Mouse (Mus musculus) kidney, postnatal 0 days (tissue): ENCODE data around the gene Unc5cl. TPM values are rescaled to one million over a fixed set of nuclear protein-coding genes. Genes with fewer than 3 reads are reported as not detected.

Experiments
- ATAC-seq: fragments of 200-750 bp; cut with Nextera tagmentation; replicated peaks from 2 replicates; pipeline ENCODE4 v1.8.0; 2017; ENCODE audit warnings: low read depth, moderate number of reproducible peaks, moderate TSS enrichment, moderate library complexity; ENCODE audit not compliant: low FRiP score
- DNase-seq: peaks from one replicate; pipeline ENCODE4 v3.0.0-alpha.2; 2016; ENCODE audit warnings: low spot score
- H3K27ac ChIP-seq: fragments of 300-500 bp; sonication (generic); 2 replicates; pipeline ENCODE4 v1.5.1; 2014; ENCODE audit warnings: mild to moderate bottlenecking
- H3K27me3 ChIP-seq: fragments of 300-500 bp; sonication (generic); 2 replicates; pipeline ENCODE4 v1.6.1; 2014; ENCODE audit warnings: low read length, mixed read lengths; ENCODE audit not compliant: insufficient read depth
- H3K36me3 ChIP-seq: fragments of 300-500 bp; sonication (generic); 2 replicates; pipeline ENCODE4 v1.6.1; 2014; ENCODE audit warnings: low read length, mixed read lengths; ENCODE audit not compliant: insufficient read depth
- H3K4me1 ChIP-seq: fragments of 300-500 bp; sonication (generic); replicated peaks from 2 replicates; pipeline ENCODE4 v1.6.1; 2014; ENCODE audit warnings: antibody characterized with exemption, low read length, mixed read lengths; ENCODE audit not compliant: insufficient read depth
- H3K4me2 ChIP-seq: fragments of 300-500 bp; sonication (generic); 2 replicates; pipeline ENCODE4 v1.6.1; 2014; ENCODE audit warnings: mild to moderate bottlenecking, low read length, moderate library complexity, mixed read lengths
- H3K4me3 ChIP-seq: fragments of 300-500 bp; sonication (generic); replicated peaks from 2 replicates; pipeline ENCODE4 v1.5.1; 2014; ENCODE audit warnings: low read depth, low read length
- H3K9ac ChIP-seq: fragments of 300-500 bp; sonication (generic); 2 replicates; pipeline ENCODE4 v1.6.1; 2014; ENCODE audit warnings: low read depth, low read length
- H3K9me3 ChIP-seq: fragments of 300-500 bp; sonication (generic); replicated peaks from 2 replicates; pipeline ENCODE4 v1.6.1; 2016; ENCODE audit warnings: low read length, inconsistent platforms, mixed read lengths
- CTCF ChIP-seq: IDR thresholded peaks from 2 replicates; pipeline ENCODE4 v1.5.1; 2016; ENCODE audit warnings: antibody characterized with exemption, low read depth, mild to moderate bottlenecking, moderate library complexity
- WGBS: fragments of 180-500 bp; shearing (Covaris S2); extraction: QIAGEN DNeasy Blood & Tissue Kit; methylation state at CpG from one replicate; pipeline ENCODE4 v1.1.7; 2014; 5-methylcytosine and 5-hydroxymethylcytosine counted together
- polyA plus RNA-seq: library from polyadenylated mRNA; unstranded; fragments of >200 nt; fragmentation: Nextera tagmentation; extraction: Ambion mirVana; gene quantifications from 2 replicates; pipeline ENCODE4 v1.2.1, GENCODE M21; 2015

The Unc5cl gene
- polyA plus RNA-seq, 1 experiment from 2014 or later = 3.6 TPM

DNA sequence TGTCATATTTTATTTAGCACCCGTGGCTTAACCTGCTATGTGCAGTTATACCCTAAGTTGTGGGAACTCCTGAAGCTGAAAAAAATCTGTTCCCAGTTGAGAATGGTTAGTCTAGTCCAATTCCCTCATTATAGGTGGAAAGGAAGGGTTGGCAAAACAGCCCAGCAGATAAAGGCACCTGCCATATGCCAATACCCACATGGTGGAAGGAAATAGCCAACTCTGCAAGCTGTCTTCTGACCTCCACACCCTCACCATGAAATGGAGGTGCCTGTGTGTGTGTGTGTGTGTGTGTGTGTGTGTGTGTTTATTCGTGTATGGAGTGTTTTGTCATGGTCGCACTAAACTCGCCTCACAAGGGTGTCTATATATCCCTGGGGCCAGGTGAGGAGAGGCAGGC, 115.0 kb downstream of the Unc5cl start:
- Histone ChIP-seq H3K36me3 (no peaks in the 10 kb centered on the region), H3K4me3 (no peak overlapping the region), H3K4me2 (no peak overlapping the region), H3K27ac (no peak overlapping the region), H3K9me3 (no peaks in the 10 kb centered on the region; the same call in 1 of the 2 replicates), H3K4me1 (no peaks in the 10 kb centered on the region; the same call in 1 of the 2 replicates), H3K27me3 (no peaks in the 10 kb centered on the region), H3K9ac (no peak overlapping the region)
- 83% methylated on average over 4 of the region's 4 CpGs for WGBS
- DNase-seq (no peak), ATAC-seq (no peak)
- TF ChIP-seq CTCF = no peak

DNA sequence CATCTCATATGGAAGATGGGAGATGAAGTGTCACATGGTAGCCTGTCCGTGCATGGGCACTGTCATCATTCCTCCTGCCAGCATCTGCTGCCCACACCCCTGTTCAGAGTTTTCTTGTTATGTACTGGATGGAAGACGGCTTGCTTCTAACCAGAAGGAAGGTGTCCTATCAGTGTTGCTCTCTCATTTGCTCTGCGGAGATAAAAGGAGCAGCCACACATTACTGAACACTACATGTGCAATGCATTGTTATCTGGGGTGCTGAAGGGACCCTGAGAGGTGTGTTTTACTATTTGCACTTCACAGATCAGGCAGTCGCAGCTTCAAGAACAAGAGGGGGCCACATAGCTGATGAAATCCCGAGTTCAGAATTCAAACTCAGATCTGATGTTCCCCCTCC, 126.5 kb downstream of the Unc5cl start:
- Histone ChIP-seq H3K27me3 (no peaks in the 10 kb centered on the region), H3K4me2 (no peak overlapping the region), H3K4me3 (no peak overlapping the region), H3K36me3 (no peaks in the 10 kb centered on the region), H3K9me3 (no peaks in the 10 kb centered on the region), H3K4me1 (no peaks in the 10 kb centered on the region), H3K9ac (no peak overlapping the region), H3K27ac (no peak overlapping the region)
- ATAC-seq (no peak), DNase-seq (no peak)
- no peak for TF ChIP-seq CTCF
- 90% methylated on average over 5 of the region's 5 CpGs for WGBS

DNA sequence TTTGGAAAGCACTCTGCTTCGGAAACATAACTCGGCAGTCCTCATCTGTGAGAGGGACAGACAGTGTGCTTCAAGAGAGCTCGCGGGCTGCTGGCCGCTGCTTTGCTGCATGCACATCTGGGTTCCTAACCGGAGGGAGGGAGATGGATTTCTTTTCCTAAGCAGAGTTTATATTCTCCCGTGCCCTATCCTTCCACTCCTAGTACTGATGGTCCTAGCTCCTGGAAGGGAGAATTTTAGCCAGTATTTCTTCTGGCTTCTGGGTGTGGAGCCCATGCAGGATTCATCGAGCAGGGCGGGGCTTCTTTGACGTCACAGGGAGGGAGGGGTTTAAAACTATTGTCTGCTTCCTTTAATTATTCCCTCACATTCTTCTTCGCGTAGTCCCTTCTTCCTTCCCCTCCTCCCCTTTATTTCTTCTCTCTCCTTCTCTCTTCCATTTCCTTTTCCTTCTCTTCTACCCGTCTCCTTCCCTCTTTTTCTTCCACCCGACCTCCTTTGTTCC, 127.8 kb downstream of the Unc5cl start:
- Histone ChIP-seq H3K27ac (no peak overlapping the region), H3K36me3 (no peaks in the 10 kb centered on the region), H3K9me3 (no peaks in the 10 kb centered on the region), H3K4me3 (no peak overlapping the region), H3K9ac (no peak overlapping the region), H3K27me3 (no peaks in the 10 kb centered on the region), H3K4me1 (no peaks in the 10 kb centered on the region), H3K4me2 (peak overlapping the region; percentile 42)
- TF ChIP-seq CTCF = no peak
- 26% methylated on average over 14 of the region's 14 CpGs for WGBS
- no peak for ATAC-seq
- peak; percentile 49 for DNase-seq

DNA sequence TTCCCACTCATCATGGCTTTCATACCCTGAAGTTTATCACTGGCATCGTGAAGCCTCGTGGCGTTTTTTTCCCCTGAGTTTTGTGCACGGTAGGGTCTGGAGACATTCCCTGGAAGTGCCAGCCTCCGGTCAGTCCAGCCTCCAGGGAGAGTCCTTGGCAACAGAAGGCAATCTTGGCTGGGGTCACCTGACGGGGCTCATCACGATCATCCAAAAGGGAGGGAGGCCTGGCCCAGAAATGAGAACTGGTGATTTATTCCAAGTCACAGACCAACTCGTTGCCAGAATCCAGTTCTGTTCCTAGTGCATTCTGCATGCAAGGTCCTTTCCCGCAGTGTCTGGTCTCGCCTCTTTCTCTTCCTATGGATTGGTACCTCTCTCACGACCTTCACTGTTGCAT, 128.7 kb downstream of the Unc5cl start:
- no peak for ATAC-seq
- 79% methylated on average over 11 of the region's 11 CpGs for WGBS
- H3K36me3 ChIP-seq = no peaks in the 10 kb centered on the region

DNA sequence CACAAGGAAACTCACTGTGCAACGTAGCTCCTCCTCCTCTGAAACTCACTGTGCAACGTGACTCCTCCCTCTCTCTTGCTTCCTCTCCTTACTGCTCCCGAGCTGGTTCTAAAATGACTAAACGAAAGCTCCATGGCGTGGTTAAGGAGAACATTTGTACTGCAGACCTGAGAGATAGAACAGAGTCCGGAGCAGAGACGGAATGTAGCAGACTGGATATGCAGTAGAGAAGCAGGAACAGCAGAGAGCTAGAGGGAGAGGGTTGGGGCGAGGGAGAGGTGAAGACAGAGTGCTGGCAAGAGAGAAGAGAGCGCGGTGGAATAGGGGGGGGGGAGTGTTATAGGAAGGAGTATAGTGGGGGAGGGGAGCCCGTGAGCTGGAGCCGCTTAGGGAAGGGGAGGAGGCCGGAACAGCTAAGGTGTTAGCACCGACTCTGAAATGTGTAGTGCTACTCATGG, 131.2 kb downstream of the Unc5cl start:
- H3K27ac ChIP-seq = no peak overlapping the region; the same call in 1 of the 2 replicates
- H3K9ac ChIP-seq = peak overlapping the region; percentile 46; the same call in 1 of the 2 replicates
- no peaks in the 10 kb centered on the region for H3K27me3 ChIP-seq
- no peaks in the 10 kb centered on the region for H3K9me3 ChIP-seq
- H3K4me2 ChIP-seq = peak overlapping the region; percentile 62
- TF ChIP-seq CTCF = no peak
- no peaks in the 10 kb centered on the region for H3K4me1 ChIP-seq
- H3K4me3 ChIP-seq = peak overlapping the region; percentile 28
- WGBS = 2% methylated on average over 14 of the region's 14 CpGs
- peak; percentile 69 for DNase-seq
- no peaks in the 10 kb centered on the region for H3K36me3 ChIP-seq
- peak; percentile 66; the same call in 1 of the 2 replicates for ATAC-seq

More for the DNA sequence above, 128.7 kb downstream of the Unc5cl start:
- no peaks in the 10 kb centered on the region for H3K4me1 ChIP-seq
- no peak overlapping the region for H3K4me2 ChIP-seq
- H3K4me3 ChIP-seq = no peak overlapping the region
- H3K27me3 ChIP-seq = no peaks in the 10 kb centered on the region
- DNase-seq = no peak
- TF ChIP-seq CTCF = no peak
- H3K27ac ChIP-seq = no peak overlapping the region
- no peak overlapping the region for H3K9ac ChIP-seq
- H3K9me3 ChIP-seq = no peaks in the 10 kb centered on the region

DNA sequence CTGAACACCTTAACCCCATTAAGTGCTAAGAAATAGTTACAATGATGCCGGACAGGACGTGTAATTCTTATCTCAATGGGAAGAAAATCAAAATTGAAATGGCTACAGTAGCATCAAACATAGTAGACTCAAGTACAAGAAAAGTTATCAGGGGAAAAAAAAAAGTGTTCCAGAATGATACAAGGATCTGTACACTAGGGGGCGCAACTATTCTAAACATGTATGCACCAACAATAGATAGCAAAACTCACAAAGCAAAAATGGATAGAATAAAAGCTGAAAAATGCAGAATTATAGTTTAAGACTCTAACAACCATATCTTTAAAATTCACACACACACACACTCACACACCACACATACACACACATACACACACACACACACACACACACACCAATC, 134.0 kb downstream of the Unc5cl start:
- Histone ChIP-seq H3K4me3 (no peak overlapping the region), H3K4me1 (no peaks in the 10 kb centered on the region), H3K9me3 (no peaks in the 10 kb centered on the region; the same call in 1 of the 2 replicates), H3K27me3 (no peaks in the 10 kb centered on the region), H3K27ac (no peak overlapping the region), H3K9ac (no peak overlapping the region), H3K4me2 (no peak overlapping the region), H3K36me3 (no peaks in the 10 kb centered on the region)
- 62% methylated on average over 3 of the region's 3 CpGs for WGBS
- ATAC-seq (no peak), DNase-seq (peak; percentile 46)
- TF ChIP-seq CTCF = peak; percentile 46; the same call in 1 of the 2 replicates

Other genes starting within 250 kb of the Unc5cl start
- gene Trem1, start 222.1 kb upstream of the Unc5cl start, polyA plus RNA-seq = 0.08 and 0.13 TPM in 2 replicates
- 0.16 and 0.32 TPM in 2 replicates for gene Trem3, start 207.1 kb upstream of the Unc5cl start, polyA plus RNA-seq
- gene Treml4, start 190.6 kb upstream of the Unc5cl start, polyA plus RNA-seq = 0.20 and 0.32 TPM in 2 replicates
- gene Treml2, start 155.4 kb upstream of the Unc5cl start, polyA plus RNA-seq = 0.11 TPM in 1 of 2 replicates, not detected in the other
- 0.24 and 0.28 TPM in 2 replicates for gene B430306N03Rik, start 138.8 kb upstream of the Unc5cl start, polyA plus RNA-seq
- gene Trem2, start 108.5 kb upstream of the Unc5cl start, polyA plus RNA-seq = 2.5 and 3.0 TPM in 2 replicates
- 0.21 TPM in 1 of 2 replicates, not detected in the other for gene Treml1, start 95.0 kb upstream of the Unc5cl start, polyA plus RNA-seq
- gene Nfya, start 45.0 kb upstream of the Unc5cl start, polyA plus RNA-seq = 8.0 and 8.1 TPM in 2 replicates
- 77.5 and 82.6 TPM in 2 replicates for gene Oard1, start 44.9 kb upstream of the Unc5cl start, polyA plus RNA-seq
- 0.80 and 0.93 TPM in 2 replicates for gene Apobec2, start 22.0 kb upstream of the Unc5cl start, polyA plus RNA-seq
- 0.62 and 1.2 TPM in 2 replicates for gene Tspo2, start 3.4 kb upstream of the Unc5cl start, polyA plus RNA-seq